Mouse (Mus musculus) ES-E14 (cell line): ENCODE measurements around the gene Chsy1. TPM values are rescaled to one million over a fixed set of nuclear protein-coding genes. Genes with fewer than 3 reads are reported as not detected.

Experiments
- DNase-seq: peaks from one replicate; pipeline ENCODE4 v3.0.0-alpha.2; 2013; ENCODE audit warnings: low read depth, low spot score
- H3K27ac ChIP-seq: 2 replicates; pipeline ENCODE4 v1.5.1; 2012; ENCODE audit warnings: low read depth, mild to moderate bottlenecking, low read length, moderate library complexity, mixed read lengths; ENCODE audit not compliant: poor library complexity, insufficient read depth, severe bottlenecking
- H3K36me3 ChIP-seq: 2 replicates; pipeline ENCODE4 v1.6.1; 2012; ENCODE audit warnings: mild to moderate bottlenecking, low read length, moderate library complexity, mixed read lengths; ENCODE audit not compliant: control insufficient read depth, poor library complexity, insufficient read depth, severe bottlenecking
- H3K4me1 ChIP-seq, 2 experiments: fragments of 150-350 bp in 1 of 2; sonication (generic) in 1 of 2; 2 replicates each; pipeline ENCODE4 v1.6.1; 2012; ENCODE audit warnings: low read length in 2 of 2, mild to moderate bottlenecking in 1 of 2, mixed read lengths in 1 of 2; ENCODE audit not compliant: control insufficient read depth in 2 of 2, insufficient read depth in 2 of 2, poor library complexity in 1 of 2
- H3K4me3 ChIP-seq, 2 experiments: fragments of 150-350 bp in 1 of 2; sonication (generic) in 1 of 2; 2 replicates each; pipeline ENCODE4 v1.5.1; 2012; ENCODE audit warnings: low read length in 2 of 2, low read depth in 1 of 2, mild to moderate bottlenecking in 1 of 2, mixed read lengths in 1 of 2; ENCODE audit not compliant: insufficient read depth in 1 of 2, poor library complexity in 1 of 2, severe bottlenecking in 1 of 2
- H3K9ac ChIP-seq: 2 replicates; pipeline ENCODE4 v1.6.1; 2012; ENCODE audit warnings: low read depth, mild to moderate bottlenecking, low read length, mixed read lengths; ENCODE audit not compliant: poor library complexity, insufficient read depth, severe bottlenecking
- H3K9me3 ChIP-seq: fragments of 150-350 bp; sonication (generic); 2 replicates; pipeline ENCODE4 v1.6.1; 2012; ENCODE audit warnings: low read depth, mild to moderate bottlenecking, low read length; ENCODE audit not compliant: control insufficient read depth, insufficient read depth
- CHD2 ChIP-seq: IDR thresholded peaks from 2 replicates; pipeline ENCODE4 v1.6.1; 2014; ENCODE audit warnings: mild to moderate bottlenecking, low read depth, low read length, inconsistent platforms
- HCFC1 ChIP-seq: IDR thresholded peaks from 2 replicates; pipeline ENCODE4 v1.6.1; 2012; ENCODE audit warnings: low read length, inconsistent platforms, borderline replicate concordance; ENCODE audit not compliant: insufficient read depth
- MAFK ChIP-seq: IDR thresholded peaks from 2 replicates; pipeline ENCODE4 v1.6.1; 2014; ENCODE audit warnings: mild to moderate bottlenecking, low read depth, low read length, inconsistent platforms; ENCODE audit not compliant: insufficient read depth
- ZC3H11A ChIP-seq: IDR thresholded peaks from 2 replicates; pipeline ENCODE4 v1.6.1; 2012; ENCODE audit warnings: low read depth, mild to moderate bottlenecking, inconsistent platforms, low read length, borderline replicate concordance
- ZNF384 ChIP-seq: IDR thresholded peaks from 2 replicates; pipeline ENCODE4 v1.6.1; 2012; ENCODE audit warnings: low read depth, low read length, inconsistent platforms
- in situ Hi-C, 2 experiments: fragments of 600-800 bp; cut with MboI; formaldehyde crosslinking; loops; one replicate each; pipeline ENCODE4 v1.15.1; 2025; ENCODE audit warnings: low sequenced_read_pairs in 2 of 2, inconsistent platforms in 1 of 2; ENCODE audit not compliant: unreplicated experiment in 2 of 2
- total RNA-seq: library from RNA; depleted of rRNA; stranded (reverse); fragments of 300-350 nt; gene quantifications from 2 replicates; pipeline ENCODE4 v1.2.3, GENCODE M21; 2012

Gene Chsy1
- total RNA-seq, 1 experiment: 30.8 TPM

DNA sequence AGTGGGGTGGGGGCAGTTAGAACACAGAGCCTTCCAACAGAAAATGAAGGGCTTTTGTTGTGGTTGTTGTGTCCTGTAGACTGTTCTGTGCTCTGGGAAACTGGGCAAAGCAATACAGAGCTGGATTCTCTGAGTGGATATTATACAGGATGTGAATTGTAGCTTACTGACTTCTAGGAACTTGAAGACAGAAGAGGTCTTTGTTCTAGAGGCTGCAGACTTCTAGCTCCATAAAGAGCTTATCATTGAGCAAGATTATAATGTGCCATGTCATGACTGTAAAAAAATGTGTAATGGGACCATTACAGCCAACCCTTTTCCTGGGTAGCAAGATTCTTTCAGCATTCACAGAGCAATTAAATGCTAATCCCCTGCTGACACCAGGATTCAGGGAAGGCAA, 26.9 kb downstream of the Chsy1 start:
- TF ChIP-seq CHD2 (no peak), ZC3H11A (no peak), HCFC1 (no peak), ZNF384 (no peak), MAFK (no peak)
- no peak for DNase-seq
- Histone ChIP-seq H3K4me1 (no peaks in the 10 kb centered on the region), H3K27ac (no peak overlapping the region), H3K4me3 (no peak overlapping the region), H3K36me3 (no peaks in the 10 kb centered on the region), H3K9ac (no peak overlapping the region), H3K9me3 (no peaks in the 10 kb centered on the region; the same call in 1 of the 2 replicates)
- in situ Hi-C loops: no loop called here

DNA sequence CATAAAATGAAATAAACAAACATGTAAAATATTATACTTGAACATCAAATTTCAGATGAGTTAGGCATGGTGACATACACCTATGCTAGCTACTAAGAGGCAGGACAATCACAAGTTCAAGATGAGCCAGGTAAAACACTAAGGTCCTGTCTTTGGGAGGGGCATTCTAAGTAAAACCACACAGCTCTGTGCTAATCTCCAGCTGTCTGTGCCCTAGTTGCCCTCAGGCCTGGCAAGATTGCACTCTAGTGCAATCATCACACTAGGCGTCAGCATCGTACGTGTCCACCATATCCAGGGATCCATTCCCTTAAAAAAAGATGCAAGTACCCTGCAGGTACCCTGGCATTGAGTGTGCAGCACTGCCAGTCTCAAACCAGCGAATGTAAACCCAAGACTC, 28.0 kb downstream of the Chsy1 start:
- Histone ChIP-seq H3K9me3 (no peaks in the 10 kb centered on the region; the same call in 1 of the 2 replicates), H3K27ac (no peak overlapping the region), H3K9ac (no peak overlapping the region), H3K36me3 (no peaks in the 10 kb centered on the region), H3K4me1 (no peaks in the 10 kb centered on the region), H3K4me3 (no peak overlapping the region)
- TF ChIP-seq CHD2: no peak
- TF ChIP-seq HCFC1: no peak
- no peak for TF ChIP-seq MAFK
- no peak for TF ChIP-seq ZNF384
- TF ChIP-seq ZC3H11A: no peak
- DNase-seq: no peak
- in situ Hi-C loops: no loop called here

DNA sequence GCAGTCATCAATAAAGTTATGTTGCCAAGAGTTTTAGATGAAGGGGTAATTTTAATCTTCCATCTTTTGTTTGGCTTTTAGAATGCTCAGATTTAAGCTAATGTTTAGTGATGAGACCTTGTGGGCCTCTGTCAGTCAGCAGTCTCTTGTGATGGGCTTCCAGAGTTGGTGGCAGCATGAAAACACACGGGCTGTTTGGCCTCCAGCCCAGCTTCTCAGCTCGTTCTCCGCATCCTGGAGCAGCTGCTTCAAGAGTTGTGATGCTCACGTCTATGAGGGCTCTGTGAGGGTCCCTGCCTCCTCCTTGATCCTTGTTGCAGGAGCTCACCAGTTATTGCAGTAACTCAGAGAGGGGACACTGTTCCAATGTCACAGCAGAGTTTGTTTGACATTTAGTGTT, 29.0 kb downstream of the Chsy1 start:
- TF ChIP-seq ZNF384 (no peak), MAFK (no peak), CHD2 (no peak), ZC3H11A (no peak)

DNA sequence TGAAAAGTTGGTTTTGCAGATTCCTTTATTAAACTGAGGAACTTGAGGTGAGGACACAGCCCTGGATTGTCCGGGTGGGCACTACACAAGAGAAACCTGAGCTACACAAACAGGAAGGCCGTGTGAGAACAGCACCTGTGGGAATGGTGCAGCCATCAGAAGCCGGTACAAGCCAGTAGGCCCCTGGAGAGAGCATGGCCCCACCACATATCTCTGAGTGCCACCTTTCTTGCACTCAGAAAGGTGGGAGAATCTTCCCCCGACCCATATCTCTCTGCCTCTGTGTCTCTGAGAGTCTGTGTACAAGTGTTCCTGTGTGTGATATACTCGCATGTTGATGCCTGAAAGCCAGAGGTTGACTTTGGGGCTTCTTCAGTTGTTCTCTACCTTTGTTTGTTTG, 29.6 kb downstream of the Chsy1 start:
- in situ Hi-C loops: no loop called here
- Histone ChIP-seq H3K36me3 (no peaks in the 10 kb centered on the region), H3K9ac (no peak overlapping the region), H3K9me3 (no peaks in the 10 kb centered on the region; the same call in 1 of the 2 replicates), H3K4me1 (no peaks in the 10 kb centered on the region), H3K27ac (no peak overlapping the region), H3K4me3 (no peak overlapping the region)
- TF ChIP-seq HCFC1: no peak
- TF ChIP-seq MAFK: no peak
- no peak for TF ChIP-seq CHD2
- TF ChIP-seq ZNF384: no peak
- no peak for TF ChIP-seq ZC3H11A
- DNase-seq: no peak

More for the DNA sequence above, 29.0 kb downstream of the Chsy1 start:
- in situ Hi-C loops: no loop called here
- Histone ChIP-seq H3K9me3 (no peaks in the 10 kb centered on the region; the same call in 1 of the 2 replicates), H3K27ac (no peak overlapping the region), H3K4me1 (no peaks in the 10 kb centered on the region), H3K4me3 (no peak overlapping the region), H3K9ac (no peak overlapping the region), H3K36me3 (no peaks in the 10 kb centered on the region)
- no peak for DNase-seq

DNA sequence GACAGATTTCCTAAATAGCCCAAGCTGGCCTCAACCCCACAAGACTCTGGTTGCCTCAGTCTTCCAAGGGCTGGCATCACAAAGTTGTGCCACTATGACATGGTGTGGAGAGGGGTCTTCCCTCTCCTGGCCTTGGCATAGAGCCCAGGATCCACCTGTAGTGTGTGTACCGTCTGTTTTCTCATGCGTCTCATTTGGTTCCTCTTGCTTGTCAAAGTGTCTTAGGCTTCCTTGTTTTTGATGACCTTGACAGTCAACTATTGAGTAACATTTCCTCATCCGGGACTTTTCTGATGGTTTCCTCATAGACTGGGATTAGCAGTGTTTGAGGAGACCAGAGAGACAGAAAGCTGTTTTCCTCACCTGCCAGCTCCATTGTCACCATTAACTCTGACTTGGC, 30.8 kb downstream of the Chsy1 start:
- no peak overlapping the region for H3K4me3 ChIP-seq
- no peak overlapping the region for H3K27ac ChIP-seq
- in situ Hi-C loops: no loop called here
- no peaks in the 10 kb centered on the region; the same call in 1 of the 2 replicates for H3K9me3 ChIP-seq
- H3K4me1 ChIP-seq: no peaks in the 10 kb centered on the region
- no peaks in the 10 kb centered on the region for H3K36me3 ChIP-seq
- H3K9ac ChIP-seq: no peak overlapping the region
- TF ChIP-seq MAFK (no peak), ZC3H11A (no peak), CHD2 (no peak), HCFC1 (no peak), ZNF384 (no peak)
- DNase-seq: no peak
